Mouse (Mus musculus): Measurements from ENCODE around the gene Tsfm.
A peak's percentile ranks its signal among the peaks of the same experiment; 100 is the strongest.
"Not testable (repeated sequence)": the region's sequence is repeated elsewhere in the genome, so short reads cannot be mapped to it uniquely, and the experiment has no call there.

Gene Tsfm

DNA sequence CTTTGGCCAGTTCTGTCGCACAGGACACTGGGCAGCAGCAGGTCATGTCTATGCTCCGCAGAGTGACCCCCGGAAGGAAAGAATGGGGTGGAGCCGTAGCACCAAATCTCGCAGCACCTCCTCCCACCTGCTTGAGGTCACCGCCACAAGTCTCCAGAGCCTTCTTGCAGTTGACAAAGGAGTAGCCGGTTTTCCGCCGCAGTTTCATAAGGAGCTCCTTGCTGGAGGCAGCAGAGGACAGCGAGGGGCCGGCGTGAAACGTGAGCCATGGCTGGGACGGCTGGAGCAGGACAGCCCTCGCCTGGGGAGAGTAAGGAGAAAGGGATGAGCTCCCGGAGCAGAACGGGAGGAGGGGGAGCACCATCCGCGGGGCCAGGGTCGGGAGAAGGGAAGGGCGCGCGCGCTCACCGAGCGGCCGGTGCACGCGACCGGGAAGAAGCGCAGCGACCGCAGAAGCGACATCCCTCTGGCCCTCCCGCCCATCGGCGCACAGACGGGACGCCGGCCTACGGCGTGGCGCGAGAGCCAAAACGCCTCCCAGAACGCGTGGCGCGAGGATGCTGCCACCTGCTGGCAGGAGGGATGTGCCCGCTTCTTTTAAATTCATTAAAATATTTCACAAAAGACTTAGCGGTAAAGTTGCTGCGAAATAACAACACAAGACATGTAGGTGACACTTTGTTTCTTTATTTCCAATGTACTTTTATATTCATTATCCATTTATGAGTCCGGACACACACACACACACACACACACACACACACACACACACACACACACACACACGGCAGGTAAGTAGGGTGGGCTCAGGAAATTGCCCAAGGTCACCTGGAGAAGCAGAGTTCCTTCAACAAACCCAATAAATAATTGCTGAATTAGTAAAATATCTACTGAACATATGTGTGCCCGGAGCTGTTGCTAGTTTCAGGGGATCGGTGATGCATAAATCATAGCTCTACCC lies at the start of gene Tsfm:
TSS of gene Tsfm (minus strand) at position 505 of the 961 bp plus-strand sequence.
- DNase-seq (ENCODE audit: low read depth, low spot score): peak; percentile 67

DNA sequence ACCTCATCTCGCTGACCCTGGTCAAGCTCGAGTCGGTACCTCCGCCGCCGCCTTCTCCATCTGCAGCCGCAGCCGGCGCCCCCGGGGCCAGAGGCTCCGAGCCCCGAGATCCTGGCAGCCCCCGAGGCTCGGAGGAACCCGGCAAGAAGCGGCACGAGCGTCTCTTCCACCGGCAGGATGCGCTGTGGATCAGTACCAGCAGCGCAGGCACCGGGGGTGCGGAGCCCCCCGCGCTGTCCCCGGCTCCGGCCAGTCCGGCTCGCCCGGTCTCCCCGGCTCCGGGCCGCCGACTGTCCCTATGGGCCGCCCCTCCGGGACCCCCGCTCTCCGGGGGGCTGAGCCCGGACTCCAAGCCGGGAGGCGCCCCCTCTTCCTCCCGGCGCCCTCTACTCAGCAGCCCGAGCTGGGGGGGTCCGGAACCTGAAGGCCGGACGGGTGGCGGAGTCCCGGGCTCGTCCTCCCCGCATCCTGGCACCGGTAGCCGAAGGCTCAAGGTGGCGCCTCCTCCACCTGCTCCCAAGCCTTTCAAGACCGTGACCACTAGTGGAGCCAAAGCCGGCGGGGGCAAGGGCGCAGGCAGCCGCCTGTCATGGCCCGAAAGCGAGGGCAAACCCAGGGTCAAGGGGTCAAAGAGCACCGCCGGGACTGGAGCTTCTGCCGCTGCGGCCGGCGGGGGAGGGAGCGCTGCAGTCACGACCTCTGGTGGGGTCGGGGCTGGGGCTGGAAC lies 49.2 kb upstream of the Tsfm start:
- no peak for DNase-seq (ENCODE audit: low read depth, low spot score)

GRCm38 (mm10) chr10:127078677-127079575 lies 48.3 kb upstream of the Tsfm start:
- no peak for DNase-seq (ENCODE audit: low read depth, low spot score)

- no peak for DNase-seq (ENCODE audit: low read depth, low spot score)
Observed at GRCm38 (mm10) chr10:127078001-127078676, 47.5 kb upstream of the Tsfm start.

- no peak for DNase-seq (ENCODE audit: low read depth, low spot score)
Observed at GRCm38 (mm10) chr10:127077515-127077914, 46.9 kb upstream of the Tsfm start.

DNA sequence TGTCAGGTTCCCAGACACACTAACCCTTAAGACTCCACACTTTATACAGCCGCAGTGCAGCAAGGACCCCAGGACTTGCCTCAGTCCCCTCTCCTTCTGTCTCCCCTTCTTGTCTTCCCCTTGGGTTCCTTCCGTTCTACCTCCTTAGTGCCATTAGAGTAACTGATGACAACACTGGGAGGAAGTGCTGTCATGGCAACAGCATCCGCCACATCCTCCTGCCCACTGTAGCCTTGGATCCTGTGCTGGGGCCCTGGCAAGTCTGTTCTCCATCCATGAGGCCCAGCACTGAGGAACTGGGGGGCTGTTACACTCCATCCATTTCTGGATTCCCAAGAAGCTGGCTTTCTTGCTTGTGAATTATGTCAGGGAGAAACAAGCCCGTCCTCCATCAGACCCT lies 45.4 kb upstream of the Tsfm start:
- no peak for DNase-seq (ENCODE audit: low read depth, low spot score)

DNA sequence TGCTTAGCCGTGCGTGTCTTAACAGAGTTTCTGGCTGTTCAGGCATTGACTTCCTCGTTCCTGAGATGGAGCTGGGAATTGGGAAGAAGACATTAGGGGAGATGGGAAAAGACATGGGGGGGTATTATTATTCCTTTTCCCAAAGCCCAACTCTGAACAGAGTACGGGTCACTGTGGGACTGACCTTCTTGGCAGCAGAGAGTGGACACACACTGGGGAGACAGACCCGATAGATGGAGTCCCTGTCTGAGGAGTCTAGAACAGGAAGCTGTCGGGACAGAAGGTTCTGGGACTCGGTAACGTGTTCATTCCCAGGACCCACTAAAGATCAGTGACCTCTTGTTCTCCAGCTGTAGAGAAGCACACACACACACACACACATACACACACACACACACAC lies 45.0 kb upstream of the Tsfm start:
- no peak for DNase-seq (ENCODE audit: low read depth, low spot score)

GRCm38 (mm10) chr10:127075080-127075479 lies 44.4 kb upstream of the Tsfm start, which contains the start of gene Agap2:
TSS of gene Agap2 (plus strand) at chr10:127075284.
- no peak for DNase-seq (ENCODE audit: low read depth, low spot score)

GRCm38 (mm10) chr10:127073981-127074380 lies 43.3 kb upstream of the Tsfm start:
- DNase-seq (ENCODE audit: low read depth, low spot score): no peak

GRCm38 (mm10) chr10:127072969-127073368 lies 42.3 kb upstream of the Tsfm start:
- DNase-seq (ENCODE audit: low read depth, low spot score): not testable (repeated sequence)

GRCm38 (mm10) chr10:127072270-127072669 lies 41.6 kb upstream of the Tsfm start:
- not testable (repeated sequence) for DNase-seq (ENCODE audit: low read depth, low spot score)

- no peak for DNase-seq (ENCODE audit: low read depth, low spot score)
Observed at GRCm38 (mm10) chr10:127071203-127071602, 40.6 kb upstream of the Tsfm start.

- peak; percentile 79 for DNase-seq (ENCODE audit: low read depth, low spot score)
Observed at GRCm38 (mm10) chr10:127070190-127071121, 39.8 kb upstream of the Tsfm start, which contains the start of gene Tspan31. TSS of gene Tspan31 (minus strand) at chr10:127070264.

- DNase-seq (ENCODE audit: low read depth, low spot score): no peak
Observed at GRCm38 (mm10) chr10:127069281-127070189, 38.9 kb upstream of the Tsfm start.

DNA sequence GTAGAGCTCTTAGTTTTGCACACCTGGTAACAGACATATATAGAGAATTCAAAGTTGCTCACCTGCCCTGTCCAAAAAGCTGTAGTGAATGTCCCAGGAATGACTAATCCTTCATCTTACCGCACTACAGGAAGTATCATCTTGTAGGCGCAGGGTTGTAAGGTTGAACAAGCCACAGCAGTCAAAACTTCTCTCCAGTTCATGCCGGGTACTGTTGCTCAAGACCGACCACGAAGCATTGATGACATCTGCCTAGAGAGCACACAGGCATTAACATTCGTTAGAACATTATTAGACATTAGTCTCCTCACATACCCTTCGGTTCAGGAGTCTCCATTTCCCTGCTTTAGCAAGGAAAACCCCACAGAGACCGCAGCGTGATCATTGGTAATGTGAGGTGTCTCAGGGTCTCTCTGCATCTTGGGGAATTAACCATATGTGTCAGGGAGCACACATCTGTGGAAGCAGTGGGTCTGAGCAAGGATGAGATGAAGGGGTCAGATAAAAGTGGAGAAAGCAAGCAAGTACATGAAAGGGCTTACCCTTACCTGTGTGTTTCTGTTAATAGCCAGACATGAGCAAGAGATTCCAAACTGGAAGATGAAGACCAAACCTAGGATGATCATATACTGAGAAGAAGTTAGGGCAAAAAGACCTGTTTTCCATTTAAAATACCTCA lies 37.9 kb upstream of the Tsfm start:
- no peak for DNase-seq (ENCODE audit: low read depth, low spot score)

- no peak for DNase-seq (ENCODE audit: low read depth, low spot score)
Observed at GRCm38 (mm10) chr10:127066519-127067018, 35.9 kb upstream of the Tsfm start.

- no peak for DNase-seq (ENCODE audit: low read depth, low spot score)
Observed at GRCm38 (mm10) chr10:127065981-127066380, 35.3 kb upstream of the Tsfm start.
